Mouse (Mus musculus): ENCODE measurements around the gene Ptger4.
"Not testable (repeated sequence)": the region's sequence is repeated elsewhere in the genome, so short reads cannot be mapped to it uniquely, and the experiment has no call there.

Ptger4 gene

GRCm38 (mm10) chr15:5238073-5238472, 5.9 kb downstream of the Ptger4 start:
- ATAC-seq (ENCODE audit: low TSS enrichment) = no peak

DNA sequence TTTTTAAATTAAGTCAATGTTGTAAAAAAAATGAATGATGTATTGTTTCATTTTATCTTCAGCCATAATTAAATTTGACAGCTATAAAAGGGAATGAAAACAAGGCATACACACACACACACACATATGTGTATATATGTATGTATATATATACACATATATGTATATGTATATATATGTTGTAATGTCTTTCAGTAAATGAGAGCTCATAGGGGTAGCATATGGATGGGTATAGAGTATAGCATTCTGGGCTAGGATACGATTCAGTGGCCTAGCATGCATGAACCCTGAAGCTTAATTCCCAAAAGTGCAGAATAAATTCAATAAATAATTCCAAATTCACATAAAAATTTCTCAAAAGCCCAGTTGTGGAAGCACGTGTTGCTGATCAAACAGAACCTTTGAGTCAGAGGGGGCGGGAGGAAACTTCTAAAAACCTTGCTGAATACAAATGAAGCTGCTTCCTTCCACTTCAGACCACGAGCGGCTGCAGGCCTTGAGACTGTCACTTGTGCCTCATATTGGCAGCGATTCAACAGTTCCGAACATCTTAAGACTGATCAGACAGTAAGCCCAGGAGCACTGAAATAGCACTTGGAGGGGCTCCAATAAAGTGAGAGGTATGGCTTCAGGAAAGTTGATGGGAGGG, 6.9 kb downstream of the Ptger4 start:
- ATAC-seq (ENCODE audit: low TSS enrichment) = no peak

DNA sequence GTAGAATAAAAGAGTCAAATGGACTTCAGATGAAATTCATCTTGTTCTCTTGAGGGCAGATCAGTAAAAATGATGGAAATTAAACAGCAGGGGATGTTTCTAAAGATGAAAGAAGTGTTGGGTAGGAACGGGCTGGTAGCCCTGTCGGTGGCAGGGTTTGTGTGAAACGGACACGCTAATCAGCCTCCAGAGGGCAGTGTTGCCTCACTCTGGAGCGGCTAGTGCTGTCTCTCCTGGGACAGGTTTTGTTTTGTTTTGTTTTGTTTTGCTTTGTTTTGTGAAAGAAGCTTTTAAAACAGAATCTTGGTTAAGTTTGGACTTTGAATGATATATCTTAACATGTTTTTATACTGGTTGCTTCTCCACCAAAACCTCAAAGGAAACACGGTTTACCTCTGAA, 7.4 kb downstream of the Ptger4 start:
- peak; percentile 69 for ATAC-seq (ENCODE audit: low TSS enrichment)

DNA sequence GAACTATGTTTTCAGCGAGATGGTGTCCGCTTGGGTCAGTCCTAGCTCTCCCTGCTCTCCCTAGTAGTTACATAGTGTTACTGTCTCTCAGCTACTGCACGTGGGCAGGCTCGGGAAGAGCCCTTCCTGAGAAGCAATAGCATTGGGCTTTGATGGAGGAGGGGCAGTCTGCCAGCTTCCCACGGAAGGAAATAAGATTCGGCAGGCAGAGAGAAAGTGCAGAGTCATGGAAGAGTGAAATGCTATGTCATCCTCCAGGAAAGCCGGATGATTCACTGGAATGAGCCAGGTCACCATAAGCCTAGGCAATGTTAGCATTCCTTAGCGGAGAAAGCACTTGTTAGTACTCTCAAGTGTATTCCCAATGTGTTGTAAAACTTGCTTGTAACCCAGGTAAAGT, 8.5 kb downstream of the Ptger4 start:
- peak; percentile 77 for ATAC-seq (ENCODE audit: low TSS enrichment)

GRCm38 (mm10) chr15:5234659-5235058, 9.3 kb downstream of the Ptger4 start:
- ATAC-seq (ENCODE audit: low TSS enrichment) = no peak

- not testable (repeated sequence) for ATAC-seq (ENCODE audit: low TSS enrichment)
Measured at GRCm38 (mm10) chr15:5230746-5231145, 13.2 kb downstream of the Ptger4 start.

GRCm38 (mm10) chr15:5220491-5220890, 23.5 kb downstream of the Ptger4 start:
- no peak for ATAC-seq (ENCODE audit: low TSS enrichment)

- no peak for ATAC-seq (ENCODE audit: low TSS enrichment)
Measured at GRCm38 (mm10) chr15:5209116-5209515, 34.9 kb downstream of the Ptger4 start.

- no peak for ATAC-seq (ENCODE audit: low TSS enrichment)
Measured at GRCm38 (mm10) chr15:5205222-5205621, 38.8 kb downstream of the Ptger4 start.

DNA sequence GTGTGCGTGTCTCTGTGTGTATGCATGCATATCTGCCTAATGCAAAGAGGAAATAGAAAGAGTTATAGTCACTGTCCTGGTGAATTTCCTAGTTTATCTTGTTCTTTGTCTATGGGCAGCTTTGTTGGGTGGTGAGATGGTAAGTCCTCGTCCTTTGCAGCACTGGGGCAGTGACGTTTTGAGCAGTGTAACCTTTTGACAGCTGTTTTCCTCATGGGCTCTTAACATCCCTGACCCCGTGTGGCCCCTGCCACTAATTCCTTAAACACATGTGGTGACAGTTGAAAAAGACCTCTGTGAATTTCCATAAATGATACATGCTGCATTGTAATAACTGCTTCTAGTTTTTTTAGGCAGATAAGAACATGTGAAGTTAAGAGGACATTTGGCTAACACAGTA, 47.3 kb downstream of the Ptger4 start:
- ATAC-seq (ENCODE audit: low TSS enrichment) = no peak

GRCm38 (mm10) chr15:5195987-5196514, 47.9 kb downstream of the Ptger4 start:
- ATAC-seq (ENCODE audit: low TSS enrichment) = no peak

- no peak for ATAC-seq (ENCODE audit: low TSS enrichment)
Measured at GRCm38 (mm10) chr15:5194931-5195330, 49.1 kb downstream of the Ptger4 start.

GRCm38 (mm10) chr15:5194446-5194845, 49.5 kb downstream of the Ptger4 start:
- ATAC-seq (ENCODE audit: low TSS enrichment) = peak; percentile 89

DNA sequence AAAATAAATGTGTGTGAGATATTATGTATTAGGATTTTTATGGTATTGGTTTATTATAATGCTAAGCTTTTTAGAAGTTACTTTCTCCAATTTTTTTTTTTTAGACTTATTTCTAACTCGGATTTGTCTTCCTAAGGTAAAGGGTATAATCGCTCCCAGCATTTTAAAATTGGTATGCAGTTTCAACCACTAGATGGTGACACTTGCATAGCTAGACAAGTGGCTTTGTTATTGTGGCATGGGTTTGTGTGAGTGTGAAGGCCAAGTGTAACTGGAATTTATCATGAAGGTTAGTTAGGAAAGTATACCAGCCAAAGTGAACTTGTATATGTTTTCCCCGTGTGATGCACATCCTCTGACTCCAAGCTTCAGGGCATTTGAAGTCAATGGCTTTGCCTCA, 50.2 kb downstream of the Ptger4 start:
- peak; percentile 56; the same call in 1 of the 2 replicates for ATAC-seq (ENCODE audit: low TSS enrichment)

DNA sequence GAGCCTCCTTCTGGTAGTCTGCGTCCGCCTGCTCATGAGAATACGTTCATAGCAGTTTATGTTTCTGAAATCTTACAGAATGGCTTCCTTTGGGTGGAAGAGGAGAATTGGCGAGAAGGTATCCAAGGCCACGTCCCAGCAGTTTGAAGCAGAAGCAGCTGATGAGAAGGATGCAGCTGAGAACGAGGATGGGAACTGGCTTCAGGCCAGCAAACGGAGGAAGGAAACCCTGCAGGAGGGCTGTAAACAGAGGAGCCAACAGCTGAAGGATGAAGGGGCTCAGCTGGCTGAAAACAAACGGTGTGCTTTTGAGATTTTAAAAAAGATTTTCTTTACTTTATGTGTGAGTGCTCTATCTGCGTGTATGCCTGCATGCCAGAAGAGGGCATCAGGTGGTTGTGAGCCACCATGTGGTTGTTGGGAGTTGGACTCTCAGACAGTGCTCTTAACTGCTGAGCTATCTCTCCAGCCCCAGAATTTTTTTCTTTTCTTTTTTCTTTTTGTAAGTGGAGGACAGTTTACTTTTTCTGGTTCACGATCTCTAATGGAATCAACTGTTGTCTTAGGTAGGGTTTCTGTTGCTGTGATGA, 54.4 kb downstream of the Ptger4 start:
- no peak for ATAC-seq (ENCODE audit: low TSS enrichment)

GRCm38 (mm10) chr15:5188029-5188428, 56.0 kb downstream of the Ptger4 start:
- ATAC-seq (ENCODE audit: low TSS enrichment) = no peak

DNA sequence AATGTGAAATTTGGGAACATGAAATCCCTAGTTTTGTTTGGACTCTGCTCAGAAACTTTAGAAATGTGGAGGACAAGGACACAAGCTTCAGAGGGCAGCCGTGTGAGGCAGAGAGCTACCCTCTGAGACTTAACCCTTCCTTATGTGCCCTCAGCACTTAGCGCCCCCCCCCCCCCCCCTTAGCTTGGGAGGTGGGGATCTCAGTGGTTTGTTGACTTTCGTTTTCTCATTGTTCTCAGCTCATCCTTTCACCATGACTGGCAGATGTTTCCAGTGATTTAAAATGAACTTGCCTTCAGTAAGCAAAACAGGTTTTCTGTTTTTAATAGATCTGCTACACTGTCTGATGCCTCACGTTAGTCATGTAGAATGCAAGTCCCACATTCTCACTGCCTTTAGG, 56.9 kb downstream of the Ptger4 start:
- no peak for ATAC-seq (ENCODE audit: low TSS enrichment)

DNA sequence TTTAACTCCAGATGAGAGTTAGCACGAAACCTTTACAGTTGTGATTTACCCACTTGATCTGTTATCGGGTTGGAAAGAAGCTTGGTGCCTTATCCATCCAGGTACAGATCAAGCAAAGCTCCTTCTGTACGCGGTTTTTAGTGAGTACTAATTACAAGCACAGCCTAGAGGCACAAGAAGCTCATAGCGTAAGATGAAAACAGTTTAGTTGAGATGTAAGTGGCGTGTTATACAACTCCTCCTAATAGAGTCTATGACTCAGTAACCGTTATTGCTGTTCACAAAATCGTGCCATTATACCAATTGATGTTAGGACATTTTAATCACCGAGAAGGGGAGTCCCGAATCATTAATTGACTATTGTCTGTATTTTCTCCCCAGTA, 57.7 kb downstream of the Ptger4 start:
- ATAC-seq (ENCODE audit: low TSS enrichment) = peak; percentile 45

- ATAC-seq (ENCODE audit: low TSS enrichment) = peak; percentile 85
Measured at GRCm38 (mm10) chr15:5185366-5186292, 58.4 kb downstream of the Ptger4 start, which contains the start of gene Ttc33. TSS of gene Ttc33 (plus strand) at chr15:5185525.

GRCm38 (mm10) chr15:5184668-5185330, 59.2 kb downstream of the Ptger4 start:
- peak; percentile 11; the same call in 1 of the 2 replicates for ATAC-seq (ENCODE audit: low TSS enrichment)

DNA sequence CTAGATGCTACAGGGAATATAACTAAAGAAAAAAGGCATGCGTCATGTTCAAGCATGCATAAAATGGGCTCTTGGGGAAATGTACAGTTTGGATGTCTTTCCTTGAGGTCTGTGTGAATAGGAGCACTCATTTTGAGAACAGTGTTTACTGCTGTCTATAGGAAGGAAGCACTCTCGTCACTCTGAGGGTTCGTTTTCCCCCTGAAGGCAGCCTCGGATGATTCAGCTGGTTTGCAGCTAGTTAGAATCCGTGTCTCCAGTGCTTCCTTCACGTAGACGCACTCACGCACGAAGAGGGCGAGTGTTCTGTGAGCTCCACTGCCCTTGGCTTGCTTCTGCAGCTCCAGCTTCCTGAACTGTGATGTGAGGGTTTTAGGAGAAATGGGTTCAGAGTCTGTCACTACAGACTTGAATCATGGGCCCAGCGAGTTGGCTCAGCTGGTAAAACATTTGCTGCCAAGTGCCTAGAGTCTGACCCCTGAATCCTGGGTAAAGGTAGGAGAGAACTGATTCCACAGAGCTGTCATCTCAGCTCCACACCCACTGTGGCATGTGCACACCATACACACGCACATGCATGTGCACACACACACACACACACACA, 70.7 kb downstream of the Ptger4 start:
- ATAC-seq (ENCODE audit: low TSS enrichment) = no peak
